Mouse (Mus musculus) stomach, embryonic 14.5 days (tissue): ENCODE measurements around the gene Ttyh1. TPM values are rescaled to one million over a fixed set of nuclear protein-coding genes. Genes with fewer than 3 reads are reported as not detected.

Source experiments
- ATAC-seq: fragments of 200-750 bp; cut with Nextera tagmentation; 2 replicates; pipeline ENCODE4 v1.8.0; 2017; ENCODE audit warnings: low read depth, moderate TSS enrichment; ENCODE audit not compliant: insufficient number of reproducible peaks, insufficient read depth, low FRiP score
- H3K27ac ChIP-seq: fragments of 300-500 bp; sonication (generic); 2 replicates; pipeline ENCODE4 v1.5.1; 2014; ENCODE audit warnings: mild to moderate bottlenecking, low read length, moderate library complexity, mixed read lengths
- H3K27me3 ChIP-seq: fragments of 300-500 bp; sonication (generic); 2 replicates; pipeline ENCODE4 v1.6.1; 2014; ENCODE audit warnings: low read length, control low read depth, mixed read lengths; ENCODE audit not compliant: control insufficient read depth, insufficient read depth
- H3K36me3 ChIP-seq: fragments of 300-500 bp; sonication (generic); 2 replicates; pipeline ENCODE4 v1.6.1; 2014; ENCODE audit warnings: mild to moderate bottlenecking, control low read depth, low read length, moderate library complexity, mixed read lengths; ENCODE audit not compliant: control insufficient read depth, insufficient read depth
- H3K4me1 ChIP-seq: fragments of 300-500 bp; sonication (generic); 2 replicates; pipeline ENCODE4 v1.6.1; 2014; ENCODE audit warnings: low read length, control low read depth, mixed read lengths; ENCODE audit not compliant: control insufficient read depth, insufficient read depth
- H3K4me2 ChIP-seq: fragments of 300-500 bp; sonication (generic); replicated peaks from 2 replicates; pipeline ENCODE4 v1.6.1; 2014; ENCODE audit warnings: low read depth, low read length, control low read depth
- H3K4me3 ChIP-seq: fragments of 300-500 bp; sonication (generic); 2 replicates; pipeline ENCODE4 v1.5.1; 2014; ENCODE audit warnings: low read depth, low read length, control low read depth
- H3K9ac ChIP-seq: fragments of 300-500 bp; sonication (generic); replicated peaks from 2 replicates; pipeline ENCODE4 v1.6.1; 2014; ENCODE audit warnings: low read depth, mild to moderate bottlenecking, control low read depth, low read length, moderate library complexity, mixed read lengths
- H3K9me3 ChIP-seq: fragments of 300-500 bp; sonication (generic); 2 replicates; pipeline ENCODE4 v1.6.1; 2016; ENCODE audit warnings: low read depth, low read length, control low read depth; ENCODE audit not compliant: control insufficient read depth
- WGBS: fragments of 180-500 bp; shearing (Covaris S2); extraction: QIAGEN DNeasy Blood & Tissue Kit; methylation state at CpG from one replicate; pipeline ENCODE4 v1.1.7; 2014; 5-methylcytosine and 5-hydroxymethylcytosine counted together
- polyA plus RNA-seq: library from polyadenylated mRNA; unstranded; fragments of >200 nt; fragmentation: Nextera tagmentation; extraction: Ambion mirVana; gene quantifications from 2 replicates; pipeline ENCODE4 v1.2.1, GENCODE M21; 2014

The Ttyh1 gene
- polyA plus RNA-seq, 1 experiment from 2014 or later: 8.2 TPM

GRCm38 (mm10) chr7:4134911-4135310 is 15.7 kb downstream of the Ttyh1 start:
- no peak overlapping the region for H3K4me3 ChIP-seq
- peaks cover 11% of the 10 kb centered on the region for H3K36me3 ChIP-seq
- H3K9me3 ChIP-seq: no peaks in the 10 kb centered on the region
- peaks cover 10% of the 10 kb centered on the region for H3K4me1 ChIP-seq
- WGBS: 74% methylated on average over 5 of the region's 5 CpGs
- no peak overlapping the region for H3K9ac ChIP-seq
- ATAC-seq: no peak
- no peak overlapping the region for H3K4me2 ChIP-seq
- H3K27me3 ChIP-seq: no peaks in the 10 kb centered on the region
- no peak overlapping the region for H3K27ac ChIP-seq

GRCm38 (mm10) chr7:4136404-4136770 is 17.2 kb downstream of the Ttyh1 start:
- Histone ChIP-seq H3K27ac (peak overlapping the region; percentile 35; the same call in 1 of the 2 replicates), H3K27me3 (no peaks in the 10 kb centered on the region), H3K4me2 (peak overlapping the region; percentile 54), H3K4me3 (peak overlapping the region; percentile 62), H3K9me3 (no peaks in the 10 kb centered on the region), H3K36me3 (peaks cover 26% of the 10 kb centered on the region), H3K4me1 (peaks cover 10% of the 10 kb centered on the region), H3K9ac (peak overlapping the region; percentile 31; the same call in 1 of the 2 replicates)
- WGBS: under 1% methylated on average over 16 of the region's 16 CpGs
- peak; percentile 38 for ATAC-seq

- H3K9ac ChIP-seq: peak within 1 kb of the TSS; percentile 67
- under 1% methylated on average over 70 of the region's 78 CpGs for WGBS
- H3K9me3 ChIP-seq: no peaks in the 10 kb centered on the region
- peaks cover 10% of the 10 kb centered on the region for H3K4me1 ChIP-seq
- peaks cover 32% of the 10 kb centered on the region for H3K36me3 ChIP-seq
- ATAC-seq: peak; percentile 99
- peak within 1 kb of the TSS; percentile 87 for H3K27ac ChIP-seq
- H3K27me3 ChIP-seq: no peaks in the 10 kb centered on the region
- peak within 1 kb of the TSS; percentile 62 for H3K4me3 ChIP-seq
- H3K4me2 ChIP-seq: peak within 1 kb of the TSS; percentile 82
These were observed 17.7 kb downstream of the Ttyh1 start, which contains the start of gene Leng8 for GRCm38 (mm10) chr7:4136771-4137531. Gene Leng8 (plus strand): TSS chr7:4137039.

GRCm38 (mm10) chr7:4137746-4138145 is 18.5 kb downstream of the Ttyh1 start:
- Histone ChIP-seq H3K4me3 (peak overlapping the region; percentile 62), H3K36me3 (peaks cover 40% of the 10 kb centered on the region), H3K27me3 (no peaks in the 10 kb centered on the region), H3K4me2 (peak overlapping the region; percentile 82), H3K9ac (peak overlapping the region; percentile 67), H3K4me1 (peaks cover 10% of the 10 kb centered on the region), H3K9me3 (no peaks in the 10 kb centered on the region), H3K27ac (no peak overlapping the region)
- WGBS: 49% methylated on average over 3 of the region's 3 CpGs
- ATAC-seq: no peak

GRCm38 (mm10) chr7:4138181-4138580 is 19.0 kb downstream of the Ttyh1 start:
- Histone ChIP-seq H3K4me3 (peak overlapping the region; percentile 62), H3K27me3 (no peaks in the 10 kb centered on the region), H3K36me3 (peaks cover 44% of the 10 kb centered on the region), H3K9ac (no peak overlapping the region), H3K4me1 (peaks cover 10% of the 10 kb centered on the region), H3K4me2 (peak overlapping the region; percentile 82), H3K27ac (no peak overlapping the region), H3K9me3 (no peaks in the 10 kb centered on the region)
- ATAC-seq: no peak
- WGBS: 78% methylated on average over 2 of the region's 2 CpGs

- Histone ChIP-seq H3K4me1 (peaks cover 10% of the 10 kb centered on the region), H3K4me2 (no peak overlapping the region), H3K27ac (no peak overlapping the region), H3K27me3 (no peaks in the 10 kb centered on the region), H3K9ac (no peak overlapping the region), H3K9me3 (no peaks in the 10 kb centered on the region), H3K4me3 (no peak overlapping the region), H3K36me3 (peaks cover 49% of the 10 kb centered on the region)
- 93% methylated on average over 7 of the region's 7 CpGs for WGBS
- no peak for ATAC-seq
These were observed 19.5 kb downstream of the Ttyh1 start for GRCm38 (mm10) chr7:4138671-4139070.

GRCm38 (mm10) chr7:4139391-4139790 is 20.2 kb downstream of the Ttyh1 start:
- H3K4me2 ChIP-seq: no peak overlapping the region
- H3K4me3 ChIP-seq: no peak overlapping the region
- H3K27ac ChIP-seq: no peak overlapping the region
- peaks cover 55% of the 10 kb centered on the region for H3K36me3 ChIP-seq
- no peak overlapping the region for H3K9ac ChIP-seq
- 90% methylated on average over 5 of the region's 5 CpGs for WGBS
- ATAC-seq: no peak
- peaks cover 10% of the 10 kb centered on the region for H3K4me1 ChIP-seq
- H3K9me3 ChIP-seq: no peaks in the 10 kb centered on the region
- H3K27me3 ChIP-seq: no peaks in the 10 kb centered on the region

GRCm38 (mm10) chr7:4141648-4142325 is 22.6 kb downstream of the Ttyh1 start:
- H3K4me1 ChIP-seq: peaks cover 7% of the 10 kb centered on the region
- H3K9me3 ChIP-seq: no peaks in the 10 kb centered on the region
- H3K4me3 ChIP-seq: no peak overlapping the region
- no peaks in the 10 kb centered on the region for H3K27me3 ChIP-seq
- 91% methylated on average over 6 of the region's 6 CpGs for WGBS
- no peak overlapping the region for H3K27ac ChIP-seq
- no peak overlapping the region for H3K4me2 ChIP-seq
- H3K9ac ChIP-seq: no peak overlapping the region
- H3K36me3 ChIP-seq: peaks cover 76% of the 10 kb centered on the region
- ATAC-seq: no peak
